Mouse (Mus musculus) adrenal gland, postnatal 10 days (tissue): ENCODE measurements around the gene Rtraf. TPM values are rescaled to one million over a fixed set of nuclear protein-coding genes. Genes with fewer than 3 reads are reported as not detected.

ENCODE experiments used
- total RNA-seq, 2 experiments: library from RNA; stranded (reverse); gene quantifications; 2 replicates each; pipeline ENCODE4 v1.2.3; 2021

The Rtraf gene
- total RNA-seq, 2 experiments from 2014 or later = 77.8 to 80.3 TPM

Other genes with a start within 250 kb of the Rtraf start
- 1 to 10 TPM; 1.0 to 1.1 TPM for gene Gm2237, start 238.7 kb downstream of the Rtraf start, total RNA-seq
- not detected for gene Gm5458, start 221.2 kb downstream of the Rtraf start, total RNA-seq
- gene Nid2, start 72.6 kb downstream of the Rtraf start, total RNA-seq = 10 to 100 TPM; 59.7 to 74.5 TPM
- gene Gng2, start 153.8 kb upstream of the Rtraf start, total RNA-seq = 10 to 100 TPM; 43.5 to 55.8 TPM